Mouse (Mus musculus): ENCODE measurements around the gene Tbx1.

The Tbx1 gene

DNA sequence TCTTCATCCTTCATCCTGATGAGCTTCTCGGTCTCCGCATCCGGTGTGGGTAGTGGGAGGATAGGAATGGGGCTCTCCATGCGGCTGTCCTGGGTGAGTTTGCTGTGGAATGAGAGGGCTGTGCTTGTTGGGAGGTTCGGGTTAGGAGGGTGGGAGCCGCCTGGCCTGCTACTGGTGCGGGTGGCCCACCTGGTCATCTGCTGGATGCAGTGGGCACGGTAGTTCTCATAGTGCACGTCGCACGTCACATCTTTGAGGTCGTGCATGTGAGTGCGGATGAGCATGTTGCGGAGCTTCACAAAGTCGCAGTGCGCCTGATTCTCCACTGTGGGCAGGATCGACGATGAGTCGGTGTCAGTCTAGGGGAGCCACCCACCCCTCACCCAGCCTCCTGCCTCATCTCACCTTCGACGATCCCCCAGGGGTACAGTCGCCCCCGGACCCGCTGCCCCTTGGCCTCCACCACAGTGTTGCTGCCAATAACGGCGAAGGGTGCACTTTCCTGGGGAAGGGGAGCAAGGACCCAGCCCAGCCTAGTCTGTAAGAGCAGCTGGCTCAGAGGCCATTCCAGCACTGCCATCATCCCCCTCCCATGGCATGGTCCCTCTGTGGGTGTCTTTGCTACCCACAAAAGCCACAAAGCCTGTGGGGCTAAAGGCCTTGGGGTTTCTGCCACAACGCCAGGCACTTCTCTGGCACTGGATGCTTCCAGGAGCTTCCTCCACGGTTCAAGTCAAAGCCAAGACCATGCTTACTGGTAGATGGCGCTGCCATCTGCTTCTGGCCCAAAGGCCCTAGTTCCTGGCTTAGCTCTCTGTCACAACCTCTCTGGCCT is 32.7 kb upstream of the Tbx1 start:
- in situ Hi-C loops (cut with MboI; ENCODE audit: low sequenced_read_pairs) = loop anchor here (5.0 kb wide), 1 partner anchor 181 kb away; no protein-coding TSS in a partner anchor

- in situ Hi-C loops (cut with MboI; ENCODE audit: low sequenced_read_pairs) = loop anchor here (5.0 kb wide), 1 partner anchor 180 kb away; no protein-coding TSS in a partner anchor
These were observed 31.5 kb upstream of the Tbx1 start, which contains the start of gene Gp1bb for GRCm38 (mm10) chr16:18622019-18622418. Gp1bb (minus strand) TSS chr16:18622403.

DNA sequence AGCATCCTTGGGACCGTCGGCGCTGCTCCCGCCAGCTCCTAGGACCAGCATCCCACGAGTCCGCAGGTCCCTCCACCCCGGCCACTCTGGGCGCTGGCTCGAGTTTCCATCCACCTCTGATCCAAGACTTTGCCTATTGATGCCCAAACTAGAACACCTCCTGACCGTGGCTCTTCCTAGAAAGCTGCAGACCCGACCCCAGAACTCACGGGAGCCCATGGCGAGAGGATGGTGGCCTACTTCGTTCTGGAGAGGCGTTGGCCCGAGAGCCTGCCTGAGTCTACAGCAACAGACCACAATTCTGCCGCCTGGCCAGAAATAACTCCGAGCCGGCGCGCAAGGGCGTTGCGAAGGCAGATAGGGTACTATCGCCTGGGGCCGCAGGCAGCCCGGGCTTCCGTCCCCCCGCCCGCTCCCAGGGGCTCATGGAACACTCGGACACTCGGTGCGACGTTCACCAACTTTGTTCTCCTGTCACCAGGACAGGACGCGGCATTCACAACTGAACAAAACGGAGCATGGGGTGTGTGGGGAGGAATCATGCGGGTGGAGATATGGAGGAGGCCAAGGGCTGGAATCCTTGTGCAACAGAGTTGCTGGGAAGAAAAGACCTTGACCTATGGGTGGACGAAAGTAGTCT is 31.0 kb upstream of the Tbx1 start:
- in situ Hi-C loops (cut with MboI; ENCODE audit: low sequenced_read_pairs) = loop anchor here (5.0 kb wide), 1 partner anchor 179 kb away; no protein-coding TSS in a partner anchor

GRCm38 (mm10) chr16:18620601-18621361 is 30.3 kb upstream of the Tbx1 start:
- in situ Hi-C loops (cut with MboI; ENCODE audit: low sequenced_read_pairs) = loop anchor here (5.0 kb wide), 1 partner anchor 178 kb away; no protein-coding TSS in a partner anchor

DNA sequence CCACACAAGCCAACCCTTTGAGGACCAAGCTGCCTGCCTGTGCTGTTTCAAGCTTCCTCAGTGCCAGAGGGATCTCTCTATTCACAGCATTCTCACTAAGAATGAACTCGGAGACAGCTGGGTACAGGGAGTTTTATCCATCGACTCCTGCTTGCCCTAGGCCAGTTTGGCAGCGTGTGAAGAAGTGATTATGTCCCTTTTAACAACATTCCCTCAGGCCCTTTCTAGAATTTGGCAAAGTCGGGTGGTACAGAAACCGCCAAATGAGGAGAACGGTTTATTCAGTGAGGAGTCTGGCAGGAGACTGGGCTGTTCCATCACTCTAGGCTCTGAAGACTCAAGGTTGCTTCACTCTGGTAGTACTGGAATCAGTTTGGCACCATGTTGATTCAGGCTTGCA is 29.7 kb upstream of the Tbx1 start:
- in situ Hi-C loops (cut with MboI; ENCODE audit: low sequenced_read_pairs) = loop anchor here (5.0 kb wide), 1 partner anchor 178 kb away; no protein-coding TSS in a partner anchor

- in situ Hi-C loops (cut with MboI; ENCODE audit: low sequenced_read_pairs) = no loop called here
These were observed 28.6 kb upstream of the Tbx1 start for GRCm38 (mm10) chr16:18619110-18619509.

- in situ Hi-C loops (cut with MboI; ENCODE audit: low sequenced_read_pairs) = no loop called here
These were observed 27.8 kb upstream of the Tbx1 start for GRCm38 (mm10) chr16:18618297-18618696.

GRCm38 (mm10) chr16:18617370-18618065 is 27.0 kb upstream of the Tbx1 start:
- in situ Hi-C loops (cut with MboI; ENCODE audit: low sequenced_read_pairs) = no loop called here

- in situ Hi-C loops (cut with MboI; ENCODE audit: low sequenced_read_pairs) = no loop called here
These were observed 22.8 kb upstream of the Tbx1 start for GRCm38 (mm10) chr16:18613301-18613700.

GRCm38 (mm10) chr16:18611752-18612151 is 21.3 kb upstream of the Tbx1 start:
- in situ Hi-C loops (cut with MboI; ENCODE audit: low sequenced_read_pairs) = no loop called here

- in situ Hi-C loops (cut with MboI; ENCODE audit: low sequenced_read_pairs) = no loop called here
These were observed 18.6 kb upstream of the Tbx1 start for GRCm38 (mm10) chr16:18609099-18609498.

DNA sequence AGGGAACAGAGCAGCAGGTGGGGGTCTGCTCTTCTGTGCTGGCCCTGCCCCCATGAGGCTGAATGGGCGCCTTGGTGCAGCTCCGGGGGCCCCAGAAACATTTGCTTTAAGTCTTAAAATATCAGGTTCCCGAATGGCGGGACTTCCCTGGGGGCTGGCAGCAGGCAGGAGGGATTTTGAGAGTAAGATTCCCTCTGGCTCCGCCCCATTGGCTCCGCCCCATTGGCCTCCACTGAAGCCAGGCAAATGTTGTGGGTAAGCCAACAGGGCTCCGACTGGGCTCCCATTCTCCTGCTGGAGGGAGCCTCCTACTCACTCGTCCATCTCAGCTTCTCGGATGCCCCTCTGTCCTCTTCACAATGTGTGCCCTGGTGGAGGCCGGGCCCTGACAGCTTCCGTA is 17.8 kb upstream of the Tbx1 start:
- in situ Hi-C loops (cut with MboI; ENCODE audit: low sequenced_read_pairs) = no loop called here

DNA sequence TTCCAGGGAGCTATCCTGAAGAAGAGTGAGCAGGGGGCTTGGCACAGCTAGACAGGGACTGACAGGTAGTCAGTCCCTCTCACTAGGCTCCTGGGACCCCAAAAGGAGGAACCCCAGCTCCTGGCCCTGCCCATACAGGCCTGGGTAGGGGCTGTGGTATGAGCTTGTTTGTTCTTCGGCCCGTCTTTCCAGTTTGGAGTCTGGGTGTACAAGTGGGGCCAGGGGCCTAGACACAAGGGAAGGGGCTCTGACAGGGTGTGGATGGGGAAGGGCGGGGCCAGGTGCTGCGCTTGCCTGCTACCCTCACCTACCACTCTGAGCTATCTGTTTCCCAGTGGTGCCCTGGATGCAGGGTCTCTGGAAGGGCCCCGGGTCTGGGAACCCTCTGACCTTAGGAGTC is 15.2 kb upstream of the Tbx1 start:
- in situ Hi-C loops (cut with MboI; ENCODE audit: low sequenced_read_pairs) = no loop called here

DNA sequence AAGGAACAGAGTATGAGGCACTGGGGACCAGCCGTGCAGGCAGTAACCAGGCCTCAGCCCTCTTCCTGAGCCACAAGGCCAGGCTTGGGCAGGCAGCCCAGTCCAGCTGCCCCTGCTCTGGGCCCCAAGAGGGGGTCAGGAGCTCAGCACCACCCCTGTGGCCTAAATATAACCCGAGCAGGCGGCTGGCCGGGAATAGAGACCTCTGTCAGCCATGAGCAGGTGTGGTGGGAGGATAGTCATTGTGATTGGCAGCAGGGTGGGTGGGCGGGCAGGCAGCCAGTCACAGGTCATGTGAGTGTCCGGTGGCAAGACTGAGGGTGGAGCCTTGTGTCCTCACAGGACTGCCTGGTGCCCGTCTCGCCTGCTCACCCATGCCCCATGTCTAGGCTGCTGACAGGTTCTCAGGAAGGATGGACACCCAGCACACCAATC is 13.8 kb upstream of the Tbx1 start:
- in situ Hi-C loops (cut with MboI; ENCODE audit: low sequenced_read_pairs) = no loop called here

DNA sequence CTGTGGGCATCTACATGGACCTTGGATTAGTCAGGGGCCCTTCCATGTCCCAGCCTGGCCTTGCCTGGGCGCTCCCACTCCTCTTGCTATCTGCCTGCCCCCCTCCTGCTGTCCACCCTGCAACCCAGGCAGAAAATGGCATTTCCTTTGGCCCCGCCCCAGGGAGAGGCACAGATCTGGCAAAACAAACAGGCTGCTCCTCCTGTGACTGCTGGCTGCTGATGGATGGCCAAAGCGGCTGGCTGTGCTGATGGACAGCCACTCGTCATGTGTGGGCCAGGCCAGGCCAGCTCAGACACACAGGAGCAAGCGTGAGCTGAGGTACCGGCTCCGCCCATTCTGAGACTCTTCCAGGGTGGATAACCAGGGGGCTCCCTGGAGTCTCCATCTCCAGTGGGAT is 11.0 kb upstream of the Tbx1 start:
- in situ Hi-C loops (cut with MboI; ENCODE audit: low sequenced_read_pairs) = no loop called here

- in situ Hi-C loops (cut with MboI; ENCODE audit: low sequenced_read_pairs) = no loop called here
These were observed 7.5 kb upstream of the Tbx1 start for GRCm38 (mm10) chr16:18598006-18598405.

- in situ Hi-C loops (cut with MboI; ENCODE audit: low sequenced_read_pairs) = no loop called here
These were observed 5.8 kb upstream of the Tbx1 start for GRCm38 (mm10) chr16:18596255-18596654.

DNA sequence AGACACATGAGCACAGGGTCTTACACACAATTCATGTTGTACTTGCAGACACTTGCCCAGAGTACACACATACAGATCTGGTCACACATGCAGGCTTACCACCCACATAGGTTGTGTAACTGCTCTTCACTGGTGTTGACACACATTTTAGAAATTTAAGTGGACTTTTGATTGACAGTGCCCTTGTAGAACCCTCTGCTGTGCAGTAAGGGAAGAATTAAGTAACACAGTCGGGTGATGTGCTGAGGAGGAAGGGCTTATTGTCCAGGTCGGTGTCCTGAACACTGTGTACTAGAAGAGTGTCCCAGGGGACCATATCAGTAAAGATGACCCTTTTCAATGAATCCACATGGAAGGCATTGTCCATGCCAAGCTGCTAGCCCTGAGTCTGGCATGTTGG is 3.5 kb upstream of the Tbx1 start:
- in situ Hi-C loops (cut with MboI; ENCODE audit: low sequenced_read_pairs) = no loop called here

DNA sequence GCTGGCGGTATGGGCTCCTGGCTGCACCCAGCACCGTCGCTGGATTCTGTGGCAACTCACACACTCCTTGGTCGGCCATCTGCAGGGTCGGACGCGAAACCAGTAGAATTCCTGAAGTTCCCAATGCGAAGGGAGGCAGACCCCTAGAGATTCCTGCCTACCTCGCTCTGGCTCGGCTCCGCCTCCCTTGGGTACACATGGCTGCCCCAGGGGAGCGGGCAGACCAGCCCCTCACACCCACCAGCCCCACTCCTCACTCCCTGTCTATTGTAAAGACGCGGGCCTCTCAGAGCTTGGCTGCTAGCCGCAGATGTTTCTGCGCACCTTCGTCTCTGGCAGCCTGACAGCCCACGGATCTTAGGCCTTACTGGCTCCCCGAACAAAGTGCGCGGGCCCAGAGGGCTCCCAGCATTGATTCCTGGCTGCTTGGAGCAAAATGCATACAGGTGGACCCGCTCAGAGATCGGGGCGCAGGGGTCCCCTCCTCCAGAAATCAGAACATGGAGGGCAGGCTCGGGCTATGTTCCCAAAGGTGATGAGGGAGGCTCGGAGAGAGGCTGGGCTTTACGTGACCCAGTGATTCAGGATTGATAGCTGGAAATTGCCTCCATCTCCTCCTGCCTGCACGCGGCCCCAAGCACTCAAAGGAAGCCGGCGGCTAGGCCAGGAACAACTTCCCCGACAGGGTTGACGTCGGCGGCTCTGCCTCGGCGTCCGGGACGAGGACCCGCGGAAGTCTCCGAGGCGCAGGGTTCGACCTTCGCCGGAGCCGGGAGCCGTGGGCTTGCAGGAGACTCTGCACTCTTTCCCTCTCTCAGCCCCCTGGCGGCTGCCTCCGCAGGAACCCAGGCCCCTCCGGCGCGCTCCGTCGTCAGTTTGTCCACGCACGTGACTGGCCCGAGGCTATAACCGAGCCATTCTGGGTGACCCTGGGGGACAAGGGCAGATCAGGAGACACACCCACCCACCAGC is 862 bp upstream of the Tbx1 start:
- in situ Hi-C loops (cut with MboI; ENCODE audit: low sequenced_read_pairs) = no loop called here
